Mouse (Mus musculus) kidney, postnatal 36 days (tissue): ENCODE measurements at regions not wholly inside any gene's neighbourhood (a gene's known extent, or its start where the extent isn't known, plus 50 kb on each side); places are given as distances from the start of the nearest gene placed in this dataset.
A peak's percentile ranks its signal among the peaks of the same experiment; 100 is the strongest.

Experiments used
- DNase-seq, 2 experiments: peaks; one replicate each; pipeline ENCODE4 v3.0.0; 2021 to 2022; ENCODE audit warnings: mixed read lengths in 2 of 2

DNA sequence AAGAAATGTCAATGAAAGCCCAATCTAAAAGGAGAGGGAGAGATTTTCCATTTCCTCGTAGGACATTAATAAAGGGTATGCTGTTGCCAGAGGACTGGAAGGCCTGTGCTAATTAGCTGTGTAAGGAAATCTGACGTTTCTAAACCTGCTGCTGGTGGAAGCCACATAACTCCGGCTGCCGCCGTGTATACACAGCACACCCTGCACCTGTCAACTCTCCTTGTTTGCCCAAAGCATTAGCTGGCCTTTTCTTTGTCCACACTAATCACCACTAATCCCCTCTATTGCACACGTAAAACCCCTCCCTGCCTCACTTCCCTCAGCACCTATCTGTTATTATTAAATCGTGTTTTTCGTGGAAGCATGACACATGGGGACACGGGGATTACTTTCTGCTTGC, 108.7 kb downstream of the Gm10260 start:
- DNase-seq: no peak

DNA sequence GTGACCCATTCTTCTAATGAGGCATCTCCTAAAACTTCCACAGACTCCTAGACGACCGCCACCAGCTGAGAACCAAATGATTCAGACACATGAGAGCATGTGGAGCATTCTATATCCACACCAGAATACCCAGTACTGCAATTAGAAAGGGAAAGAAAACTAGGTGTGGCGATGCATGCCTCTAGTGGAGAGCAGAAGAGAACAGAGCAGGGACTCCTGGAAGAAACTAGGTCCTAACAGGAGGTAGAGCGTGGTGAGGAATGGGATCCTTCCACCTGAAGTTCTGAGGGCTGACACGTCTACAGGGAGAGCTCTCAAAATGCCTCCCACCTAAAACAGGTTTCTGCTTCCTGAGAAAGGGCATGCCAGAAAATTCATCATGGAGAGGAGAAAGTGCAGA, 109.3 kb downstream of the Gm10260 start:
- no peak for DNase-seq

- no peak for DNase-seq
Observed at GRCm38 (mm10) chr13:97650191-97650590, 110.2 kb downstream of the Gm10260 start.

DNA sequence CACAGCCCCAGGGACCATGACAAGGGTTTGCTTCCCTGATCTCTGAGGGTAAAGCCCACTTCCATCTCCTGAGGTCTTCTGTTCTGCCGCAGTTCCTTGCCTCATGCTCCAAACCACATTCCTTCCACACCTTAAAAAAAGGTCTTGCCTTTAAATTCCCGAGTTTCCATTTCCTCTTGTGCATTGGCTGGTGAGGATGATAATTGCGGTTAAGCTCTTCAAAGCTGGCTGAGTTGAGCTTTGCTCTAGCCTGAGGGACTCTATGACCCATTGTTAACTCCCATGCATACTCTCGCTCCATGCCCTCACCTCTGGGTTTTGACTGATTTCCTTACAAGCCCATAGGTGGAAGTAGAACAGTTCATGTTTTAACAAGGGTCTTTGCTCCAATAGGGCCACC, 112.9 kb downstream of the Gm10260 start:
- no peak for DNase-seq

- peak in 1 of 2 experiments; percentile 28 for DNase-seq
Observed at GRCm38 (mm10) chr13:97646021-97646385, 114.4 kb downstream of the Gm10260 start.

- peak; percentile 78 to 86 for DNase-seq
Observed at GRCm38 (mm10) chr13:97645107-97646020, 115.1 kb downstream of the Gm10260 start.

DNA sequence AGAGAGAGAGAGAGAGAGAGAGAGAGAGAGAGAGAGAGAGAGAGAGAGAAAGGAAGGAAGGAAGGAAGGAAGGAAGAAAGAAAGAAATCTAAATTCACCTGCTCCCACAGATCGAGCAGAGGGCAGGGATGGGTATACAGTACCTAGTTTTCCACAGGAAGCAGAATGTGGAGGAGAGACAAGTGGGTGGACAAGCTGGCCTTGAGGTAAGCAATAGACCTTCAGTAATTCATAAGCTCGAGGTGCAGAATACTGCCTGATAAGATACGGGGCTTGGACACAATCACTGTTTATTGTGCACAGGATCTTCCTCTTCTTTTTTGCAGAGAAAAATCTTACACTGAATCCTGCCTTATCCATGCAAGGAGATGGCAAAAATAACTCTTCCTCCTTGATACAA, 120.2 kb downstream of the Gm10260 start:
- no peak for DNase-seq

- no peak for DNase-seq
Observed at GRCm38 (mm10) chr13:97639656-97640055, 120.8 kb downstream of the Gm10260 start.

DNA sequence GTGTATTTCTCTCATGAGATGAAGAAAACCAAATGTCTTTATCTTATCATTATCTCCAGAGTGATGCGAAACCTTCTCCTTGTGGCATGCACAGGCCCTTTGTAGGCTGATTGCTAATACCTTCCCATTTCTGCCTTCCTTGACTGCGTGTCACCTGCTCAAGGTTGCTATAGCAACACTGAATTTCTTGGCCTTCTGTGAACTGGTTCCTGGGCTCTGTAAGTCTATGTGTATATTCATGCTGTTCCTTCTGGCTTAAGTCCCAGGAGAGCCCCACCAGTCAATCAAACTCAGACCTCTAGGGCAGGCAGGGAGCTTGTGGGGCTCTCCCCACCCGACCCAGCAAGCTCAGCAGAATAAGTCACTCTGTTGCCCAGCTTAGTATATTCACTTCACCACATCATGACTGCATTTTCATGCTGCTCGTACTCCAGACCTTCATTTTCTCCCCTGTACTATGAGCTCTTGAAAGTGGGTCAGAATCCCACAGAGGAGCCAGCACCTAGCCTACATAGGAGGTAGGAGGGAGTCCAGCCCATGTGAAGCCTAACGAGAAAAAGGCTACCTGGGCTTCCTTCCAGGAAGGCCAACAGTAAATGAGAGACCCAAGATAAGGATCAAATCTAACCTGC, 121.9 kb downstream of the Gm10260 start:
- DNase-seq: no peak

DNA sequence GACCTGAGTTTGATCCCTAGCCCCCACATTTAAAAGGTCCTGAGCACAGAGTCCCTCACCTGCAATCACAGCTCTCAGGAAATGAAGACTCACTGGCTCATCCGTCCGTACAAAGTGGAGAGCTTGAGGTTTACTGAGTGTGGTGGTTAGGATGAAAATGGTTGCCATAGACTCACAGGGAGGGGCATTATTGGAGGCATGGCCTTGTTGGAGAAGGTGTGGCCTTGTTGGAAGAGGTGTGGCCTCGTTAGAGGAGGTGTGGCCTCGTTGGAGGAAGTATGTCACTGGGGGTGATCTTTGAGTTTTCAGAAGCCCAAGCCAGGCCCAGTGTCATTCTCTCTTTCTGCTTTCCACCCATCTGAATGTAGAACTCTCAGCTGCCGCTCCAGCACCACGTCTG, 122.9 kb downstream of the Gm10260 start:
- DNase-seq: no peak

DNA sequence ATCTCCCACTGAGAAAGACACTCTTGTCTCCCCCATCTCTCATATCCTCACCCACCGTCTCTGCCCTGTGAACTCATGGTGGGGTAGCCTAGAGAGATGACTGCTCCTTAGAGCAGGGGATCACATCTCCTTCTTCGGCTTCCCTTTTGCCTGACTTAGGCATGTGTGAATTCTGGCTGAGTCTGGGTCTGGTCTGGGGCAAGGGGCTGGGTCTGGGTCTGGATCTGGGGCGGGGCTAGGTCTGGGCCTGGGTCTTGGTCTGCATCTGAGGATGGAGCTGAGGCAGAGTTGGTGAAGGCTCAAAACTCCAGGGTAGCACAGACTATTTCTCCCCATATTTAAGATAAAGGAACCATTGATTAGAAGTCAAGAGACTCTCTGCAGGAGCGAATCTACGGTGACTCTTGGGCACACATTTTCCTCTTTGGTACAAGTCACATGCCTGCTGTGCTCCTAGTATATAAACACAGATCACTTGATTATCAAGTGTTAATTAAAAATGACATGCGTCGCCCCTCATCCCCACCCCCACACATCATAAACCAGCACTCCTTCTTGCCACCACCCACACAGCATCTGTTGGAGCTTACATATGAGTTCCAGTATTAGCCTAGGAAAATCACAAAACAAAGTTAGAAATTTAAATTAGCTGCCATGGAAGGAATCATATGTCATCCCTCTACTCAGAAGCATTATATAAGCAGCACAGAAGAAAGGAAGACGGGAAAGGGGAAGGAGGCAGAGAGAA, 126.2 kb downstream of the Gm10260 start:
- DNase-seq: no peak

GRCm38 (mm10) chr13:97633551-97633950, 126.9 kb downstream of the Gm10260 start:
- no peak for DNase-seq

DNA sequence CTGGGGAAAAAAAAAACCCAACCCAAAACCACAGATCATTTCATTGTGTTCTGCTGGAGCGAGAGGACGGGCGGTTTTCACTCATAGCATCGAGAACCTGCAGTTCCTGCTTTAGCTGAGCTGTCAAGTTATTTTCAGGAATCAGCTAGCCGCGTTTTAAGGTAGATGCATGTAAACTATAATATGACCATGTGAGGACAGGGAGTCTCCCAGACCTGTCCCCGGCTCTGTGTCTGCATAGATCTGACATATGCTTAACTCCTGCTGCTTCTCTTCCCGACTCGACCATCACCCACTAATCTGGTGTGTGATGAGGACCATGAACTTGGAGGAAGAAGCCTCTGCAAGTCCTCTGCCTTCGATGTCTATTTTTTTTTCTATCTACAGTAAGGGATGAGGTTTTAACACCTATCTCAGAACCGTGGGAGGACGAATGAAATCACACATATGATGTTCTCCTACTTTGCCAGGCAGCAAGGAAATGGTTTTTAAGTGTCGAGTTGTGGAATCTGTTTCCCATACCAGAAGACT, 128.5 kb downstream of the Gm10260 start:
- DNase-seq: no peak

GRCm38 (mm10) chr13:97630921-97631320, 129.5 kb downstream of the Gm10260 start:
- no peak for DNase-seq

GRCm38 (mm10) chr13:97628608-97629007, 131.8 kb downstream of the Gm10260 start:
- no peak for DNase-seq

GRCm38 (mm10) chr13:97627247-97627646, 133.2 kb downstream of the Gm10260 start:
- DNase-seq: no peak

DNA sequence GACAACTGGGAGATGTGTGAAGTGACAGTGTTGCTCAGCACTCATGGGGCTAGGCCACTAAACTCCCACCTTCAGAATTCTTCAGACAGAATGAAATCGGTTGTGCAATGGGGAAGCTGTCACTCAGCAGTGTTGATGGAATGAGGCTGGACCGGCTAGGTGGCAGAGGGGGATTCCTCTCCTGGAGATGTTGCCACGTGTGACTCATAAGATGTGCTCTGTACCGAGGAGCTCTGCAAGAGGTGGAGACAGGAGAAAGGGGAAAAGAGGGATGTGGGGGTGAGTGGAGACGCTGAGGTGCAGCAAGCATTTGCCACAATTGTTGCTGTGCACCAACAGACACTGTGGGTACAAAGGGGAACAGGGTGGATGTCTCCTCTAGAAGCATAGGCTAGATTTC, 133.6 kb downstream of the Gm10260 start:
- no peak for DNase-seq

DNA sequence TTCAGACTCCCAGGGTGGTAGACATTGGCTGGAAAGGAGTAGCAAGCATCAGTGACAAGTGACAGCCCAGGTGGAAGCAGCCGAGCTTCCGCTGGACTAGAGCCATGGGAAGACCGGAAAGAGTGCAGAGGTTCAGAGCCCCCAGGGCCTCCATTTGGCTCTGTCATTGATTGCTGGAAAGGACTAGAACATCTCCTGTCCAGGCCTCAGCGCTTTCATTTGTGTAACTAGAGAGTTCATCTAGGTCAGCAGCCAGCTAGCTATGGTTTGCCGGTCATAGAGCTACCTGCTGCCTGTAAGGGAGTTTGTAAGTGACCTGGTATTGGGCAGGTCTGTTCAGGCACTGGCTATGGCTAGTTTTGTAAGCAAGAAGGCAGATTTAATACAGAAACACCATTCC, 134.3 kb downstream of the Gm10260 start:
- DNase-seq: peak; percentile 24 to 32

DNA sequence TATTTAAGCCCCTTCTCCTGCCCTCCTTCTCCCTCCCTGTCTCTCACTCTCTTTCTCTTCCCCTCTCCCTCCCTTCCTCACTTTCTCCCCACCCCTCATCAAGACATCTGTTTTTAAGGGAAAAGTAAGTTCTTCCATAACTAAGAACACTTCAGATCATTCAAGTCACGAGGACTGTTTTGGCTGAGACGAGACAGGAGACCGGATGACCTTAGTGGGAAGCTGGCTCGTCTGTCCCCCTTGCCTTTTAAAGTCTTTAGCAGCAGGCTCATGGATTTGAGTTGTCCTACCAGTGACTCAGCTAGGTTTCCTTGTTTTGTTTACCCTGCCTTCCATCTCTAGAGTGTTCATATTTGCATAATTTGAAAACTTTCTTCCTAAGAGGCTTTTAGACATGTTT, 135.0 kb downstream of the Gm10260 start:
- DNase-seq: no peak

DNA sequence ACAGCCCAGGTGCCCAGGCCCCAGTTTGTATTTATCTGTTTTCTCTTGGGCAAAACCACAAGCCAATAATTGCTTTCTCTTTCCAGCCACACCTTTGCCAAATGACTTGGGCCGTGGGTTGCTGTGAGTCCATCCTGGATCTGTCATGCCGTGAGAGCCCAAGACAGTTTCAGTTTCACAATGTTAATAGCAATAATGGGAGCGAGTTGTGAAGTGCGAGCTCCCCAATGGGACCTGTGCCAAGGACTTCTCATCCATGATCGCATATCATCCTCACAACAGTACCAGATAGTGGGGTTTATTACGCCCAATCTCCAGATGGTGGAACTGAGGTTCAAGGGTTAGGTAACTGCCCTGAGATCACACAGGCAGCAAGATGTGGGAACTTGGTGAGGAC, 142.2 kb downstream of the Gm10260 start:
- peak in 1 of 2 experiments; percentile 11 for DNase-seq

DNA sequence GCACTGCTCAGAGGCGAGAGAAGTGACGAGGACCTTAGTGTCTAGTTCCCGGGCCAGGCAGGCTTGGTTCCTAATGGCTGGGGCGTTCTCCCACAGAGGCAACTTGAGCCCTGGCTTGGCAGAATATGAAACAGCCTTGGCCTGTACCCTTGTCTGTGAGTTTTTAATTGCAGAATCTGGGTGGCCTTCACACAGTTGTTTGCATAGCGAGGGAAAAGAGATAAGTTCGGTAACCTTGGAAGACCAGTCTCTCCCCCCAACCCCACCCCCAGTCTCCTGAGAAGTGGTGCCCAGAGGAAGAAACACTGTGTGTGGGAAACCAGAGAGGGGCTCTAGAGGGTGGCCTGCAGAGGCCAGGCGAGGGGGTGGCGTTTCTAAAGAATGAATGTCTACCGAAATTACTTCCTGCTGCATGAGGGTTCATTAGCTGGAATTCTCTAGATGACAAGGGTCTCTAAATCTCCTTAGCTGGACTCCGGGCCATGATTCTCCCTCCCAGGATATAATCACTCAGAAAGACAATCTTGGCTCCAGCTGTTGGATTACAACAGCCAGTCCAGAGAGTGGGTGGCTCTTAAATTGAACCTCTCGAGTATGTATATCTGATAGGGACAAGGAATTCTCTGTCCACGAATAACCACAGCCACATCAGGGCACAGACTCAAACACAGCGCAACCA, 142.8 kb downstream of the Gm10260 start:
- no peak for DNase-seq

GRCm38 (mm10) chr13:97616919-97617318, 143.5 kb downstream of the Gm10260 start:
- no peak for DNase-seq
